Mouse (Mus musculus) common myeloid progenitor, adult 5-6 weeks (primary cell): ENCODE results near the gene Gprin1. TPM values are rescaled to one million over a fixed set of nuclear protein-coding genes. Genes with fewer than 3 reads are reported as not detected.

Experiments
- ATAC-seq: replicated peaks from 2 replicates; pipeline ENCODE4 v1.8.0; 2016; ENCODE audit warnings: low read depth, mild to moderate bottlenecking, moderate TSS enrichment, inconsistent platforms; ENCODE audit not compliant: poor library complexity, severe bottlenecking
- total RNA-seq: library from RNA; stranded (forward); fragments of 200-1000, 187-1606 nt; gene quantifications from 2 replicates; pipeline ENCODE4 v1.2.3, GENCODE M21; 2017

The Gprin1 gene
- total RNA-seq, 1 experiment from 2014 or later: not detected

DNA sequence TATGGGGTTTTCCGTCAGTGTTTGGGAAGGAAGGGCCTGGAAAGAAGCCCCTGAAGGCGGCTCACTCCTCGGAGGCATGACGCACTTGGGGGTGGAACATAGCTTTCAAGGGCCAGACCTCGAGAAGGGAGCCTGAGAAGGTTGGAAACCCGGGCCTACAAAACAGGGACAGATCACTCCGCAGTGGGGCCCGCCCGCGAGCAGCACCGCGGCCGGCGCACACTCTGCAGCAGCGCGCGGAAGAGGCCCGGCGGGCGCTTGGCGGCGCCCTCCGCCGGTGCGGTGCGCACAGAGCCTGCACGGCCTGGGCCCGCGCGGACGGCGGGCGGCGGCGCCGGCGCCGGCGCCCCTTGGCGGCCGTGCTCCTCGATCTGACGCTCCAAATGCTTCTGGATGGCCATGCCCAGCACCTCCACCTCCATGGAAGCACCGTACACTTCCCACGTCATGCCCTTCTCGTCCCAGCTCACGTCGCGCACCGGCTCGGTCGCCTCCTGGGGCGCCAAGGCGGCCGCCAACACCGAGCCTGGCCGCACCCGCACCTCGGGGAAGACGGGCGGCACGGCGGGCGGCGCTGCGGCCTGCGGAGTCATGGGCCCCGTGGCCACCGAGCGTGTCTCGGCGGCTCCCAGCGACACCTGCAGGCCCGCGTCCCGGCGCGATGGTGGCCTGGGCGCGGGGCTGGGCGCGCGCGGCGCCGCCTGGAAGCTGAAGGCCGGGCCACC lies 12.0 kb downstream of the Gprin1 start:
- ATAC-seq: no peak

DNA sequence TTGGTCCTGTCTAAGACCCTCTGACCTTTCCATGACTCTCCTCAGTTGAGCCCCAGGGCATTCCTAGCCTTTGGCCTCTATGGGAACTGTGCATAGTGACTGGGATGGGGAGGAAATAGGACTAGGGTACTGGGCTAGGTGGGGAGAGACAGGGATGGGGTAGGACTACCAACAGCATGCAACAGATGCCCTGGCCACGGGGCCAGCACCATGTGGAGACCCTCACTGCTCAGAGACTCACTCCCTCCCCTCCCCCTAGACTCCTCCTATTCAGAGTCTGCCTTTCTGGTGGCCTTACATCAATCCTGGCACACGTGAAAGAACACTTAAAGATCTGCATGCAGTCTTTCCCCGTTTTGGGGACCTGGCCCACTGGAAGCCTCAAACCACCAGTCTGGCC lies 12.7 kb downstream of the Gprin1 start:
- ATAC-seq: no peak

GRCm38 (mm10) chr13:54726131-54726530 lies 23.5 kb downstream of the Gprin1 start:
- ATAC-seq: no peak

- no peak for ATAC-seq
Measured at GRCm38 (mm10) chr13:54723143-54723542, 26.5 kb downstream of the Gprin1 start.

GRCm38 (mm10) chr13:54716916-54717315 lies 32.8 kb downstream of the Gprin1 start:
- peak; percentile 47; the same call in 1 of the 2 replicates for ATAC-seq

DNA sequence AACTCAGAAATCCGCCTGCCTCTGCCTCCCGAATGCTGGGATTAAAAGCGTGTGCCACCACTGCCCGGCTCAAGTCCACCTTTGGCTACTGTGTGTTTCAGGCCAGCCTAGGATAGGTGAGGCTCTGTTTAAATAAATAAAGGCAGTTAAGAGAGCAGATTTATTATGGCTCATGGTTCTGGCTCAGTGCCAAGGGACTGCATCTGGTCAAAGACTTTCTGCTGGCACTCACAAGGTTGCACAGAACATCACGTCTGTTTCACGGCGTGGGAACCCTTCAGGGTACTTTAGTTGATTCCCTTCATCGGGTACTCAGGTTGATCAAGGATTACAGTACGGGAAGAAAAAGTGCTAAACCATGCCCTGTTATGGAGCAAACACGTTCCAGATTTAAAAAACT lies 34.7 kb downstream of the Gprin1 start:
- ATAC-seq: no peak

DNA sequence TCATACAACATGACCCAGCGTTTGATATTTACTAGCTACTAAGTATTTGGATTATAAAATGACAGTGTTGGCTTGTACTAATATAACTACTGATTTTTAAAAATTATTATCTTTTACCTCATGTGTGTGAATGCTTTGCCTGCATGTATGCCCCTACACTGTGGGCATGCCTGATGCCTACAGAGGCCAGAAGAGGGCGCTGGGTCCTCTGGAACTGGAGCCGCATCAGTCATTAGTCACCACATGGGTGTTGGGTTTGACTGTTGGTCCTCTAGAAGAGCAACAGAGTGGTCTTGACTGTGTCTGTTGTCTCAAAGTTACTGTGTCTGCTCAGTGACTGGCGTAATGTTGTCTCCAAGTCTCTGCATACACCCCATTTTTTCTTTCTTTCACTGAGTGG lies 35.3 kb downstream of the Gprin1 start:
- ATAC-seq: no peak

DNA sequence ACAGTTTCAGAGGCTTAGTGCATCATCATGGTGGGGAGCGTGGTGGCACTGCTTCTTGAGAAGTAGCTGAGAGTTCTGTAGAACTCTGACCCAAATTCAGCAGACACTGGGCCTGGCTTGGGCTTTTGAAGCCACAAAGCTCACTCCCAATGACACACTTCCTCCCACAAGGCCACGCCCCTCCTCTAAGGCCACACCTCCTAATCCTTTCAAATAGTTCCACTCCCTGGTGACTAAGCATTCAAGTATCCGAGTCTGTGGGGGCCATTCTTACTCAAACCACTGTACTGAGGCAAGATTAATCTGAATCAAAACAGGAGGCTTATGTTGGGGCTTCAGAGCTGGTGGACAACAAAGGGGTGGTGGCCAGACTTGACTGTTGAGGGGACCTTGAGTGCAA lies 38.8 kb downstream of the Gprin1 start:
- ATAC-seq: no peak

- ATAC-seq: no peak
Measured at GRCm38 (mm10) chr13:54704890-54705289, 44.8 kb downstream of the Gprin1 start.

DNA sequence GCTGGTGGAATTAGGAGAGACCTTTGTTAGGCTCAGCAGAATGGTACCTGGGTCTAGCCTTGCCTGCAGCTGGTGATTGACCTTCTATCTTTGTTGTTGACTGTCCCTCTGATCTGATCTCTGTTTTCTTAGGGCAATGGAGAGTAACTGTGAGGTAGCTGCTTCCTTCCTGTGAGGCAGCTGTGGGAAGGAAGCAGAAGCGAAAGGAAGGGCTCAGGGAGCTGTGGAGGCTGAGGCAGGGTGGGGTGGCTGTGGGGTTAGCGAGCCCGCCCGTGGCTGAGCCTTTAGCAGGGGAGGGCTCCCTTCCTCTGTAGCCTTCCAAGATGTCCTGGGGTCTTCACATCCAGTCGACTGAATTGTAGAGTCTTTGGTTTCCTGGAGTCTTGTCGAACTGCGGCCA lies 47.2 kb downstream of the Gprin1 start:
- ATAC-seq: no peak

DNA sequence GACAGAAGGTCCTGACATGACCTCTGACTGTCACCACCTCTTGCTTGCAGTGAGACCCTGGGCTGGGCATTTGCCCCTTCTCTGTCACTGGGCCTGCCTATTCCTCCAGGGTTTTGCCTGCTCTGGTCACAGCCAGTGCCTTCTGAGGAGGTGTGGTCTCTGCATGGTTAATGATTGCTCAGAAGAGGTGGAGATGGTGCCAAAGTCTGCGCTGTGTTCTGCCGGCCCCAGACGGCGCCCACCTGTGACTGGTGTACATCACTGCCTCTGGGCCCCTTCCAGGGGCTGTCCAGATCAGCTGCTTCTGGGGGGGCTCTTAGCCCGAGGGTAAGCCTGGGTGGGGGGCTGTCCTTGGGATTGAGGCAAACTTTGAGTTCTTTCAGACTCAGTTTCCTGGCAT lies 48.4 kb downstream of the Gprin1 start, which contains the start of gene Cdhr2:
TSS of gene Cdhr2 (plus strand) at position 219 of the 400 bp plus-strand sequence.
- ATAC-seq: no peak

GRCm38 (mm10) chr13:54695479-54696230 lies 54.0 kb downstream of the Gprin1 start:
- no peak for ATAC-seq

GRCm38 (mm10) chr13:54694348-54695060 lies 55.2 kb downstream of the Gprin1 start:
- peak; percentile 55 for ATAC-seq

- ATAC-seq: peak; percentile 84
Measured at GRCm38 (mm10) chr13:54693558-54694347, 55.9 kb downstream of the Gprin1 start, which contains the start of gene Rnf44. Gene Rnf44, minus strand, starts transcription at chr13:54693907.

GRCm38 (mm10) chr13:54692711-54693557 lies 56.7 kb downstream of the Gprin1 start:
- ATAC-seq: no peak

GRCm38 (mm10) chr13:54691737-54692136 lies 57.9 kb downstream of the Gprin1 start:
- no peak for ATAC-seq

DNA sequence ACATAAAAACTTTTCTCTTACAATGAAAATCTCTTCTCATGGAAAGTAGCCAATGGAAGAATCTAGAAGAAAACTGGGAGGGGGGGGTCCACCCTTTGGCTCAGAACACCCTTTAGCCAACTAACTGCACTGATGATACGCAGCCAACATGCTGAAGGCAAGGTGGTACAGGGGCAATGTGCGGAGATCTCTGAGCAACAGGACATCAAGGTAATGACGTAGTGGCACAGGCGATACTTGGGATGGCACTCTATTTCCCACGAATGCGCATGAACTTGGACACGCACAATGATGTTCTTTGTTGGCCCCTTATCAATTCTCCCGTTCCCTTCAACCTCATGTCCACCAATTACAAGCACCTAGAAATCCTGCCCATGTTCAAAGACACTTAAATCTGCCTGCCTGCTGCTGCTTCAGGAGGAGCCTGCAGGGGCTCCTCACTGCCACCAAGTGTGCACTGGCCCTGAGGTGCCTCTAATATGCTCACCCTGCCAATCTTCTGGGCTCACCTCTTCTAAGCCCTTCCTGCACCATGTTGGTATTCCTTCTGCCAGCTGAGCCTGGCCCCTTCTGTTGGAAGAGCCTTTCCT lies 59.4 kb downstream of the Gprin1 start:
- ATAC-seq: no peak

DNA sequence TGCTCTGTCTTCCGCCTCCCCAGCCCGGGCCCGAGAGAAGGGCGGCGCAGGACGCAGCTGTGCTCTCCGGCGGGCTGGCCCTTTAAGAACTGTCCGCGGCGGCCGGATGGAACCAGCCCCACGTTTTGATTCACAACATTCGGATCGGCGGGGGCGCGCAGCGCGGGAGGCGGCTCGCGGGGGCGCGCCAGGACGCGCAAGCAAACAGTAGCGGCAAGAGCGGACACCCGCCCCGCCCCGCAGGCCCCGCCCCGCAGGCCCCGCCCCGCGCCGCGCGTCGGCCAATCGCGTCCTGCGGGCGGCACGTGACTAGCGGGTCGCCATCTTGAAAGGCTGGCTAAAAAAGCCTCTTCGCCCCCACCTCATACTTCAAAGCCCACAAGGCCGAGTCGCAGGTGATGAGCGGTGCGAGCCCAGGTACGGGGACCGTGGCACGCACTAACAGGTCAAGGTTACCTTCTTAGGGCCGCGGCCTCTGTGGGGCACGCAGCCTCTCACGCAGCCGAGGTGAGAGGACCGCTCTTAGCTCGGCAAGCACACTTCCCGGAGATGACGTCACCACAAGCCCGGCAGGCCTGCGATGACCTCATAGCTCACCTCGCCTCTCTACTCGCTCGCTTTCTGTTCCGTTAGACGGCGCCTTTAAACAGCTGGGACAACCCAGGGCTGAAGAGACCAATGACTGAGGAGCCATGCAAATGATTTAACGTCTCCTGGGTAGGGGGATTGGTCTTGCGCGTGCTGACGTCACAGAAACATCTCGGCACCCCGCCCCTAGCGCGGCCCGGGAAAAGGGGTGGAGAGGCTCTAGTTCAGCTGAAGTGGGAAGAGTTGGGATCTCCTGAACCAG lies 61.9 kb downstream of the Gprin1 start:
- peak; percentile 74 for ATAC-seq
